Mouse (Mus musculus): ENCODE data around the gene Setd3.

- TF ChIP-seq CTCF (IDR thresholded peaks at IDR 0.05; ENCODE audit: low read depth, low read length) (no peak), POLR2AphosphoS5 (IDR thresholded peaks at IDR 0.05; ENCODE audit: insufficient replicate concordance, low read depth, low read length) (no peak), TAL1 (conservative IDR thresholded peaks at IDR 0.05; ENCODE audit: low read depth, low read length) (no peak), GATA1 (IDR thresholded peaks at IDR 0.05; ENCODE audit: borderline replicate concordance, low read length) (no peak), GATA2 (IDR thresholded peaks at IDR 0.05; ENCODE audit: borderline replicate concordance, low read depth, low read length) (no peak)
These were observed 47.1 kb upstream of the Setd3 start for GRCm38 (mm10) chr12:108226216-108226615.
